Mouse (Mus musculus): Measurements from ENCODE around the gene E2f7. TPM values are rescaled to one million over a fixed set of nuclear protein-coding genes. Genes with fewer than 3 reads are reported as not detected.

E2f7 gene
- polyA plus RNA-seq (2012; rRNA removed), result 0.22 and 0.44 TPM in 2 replicates

DNA sequence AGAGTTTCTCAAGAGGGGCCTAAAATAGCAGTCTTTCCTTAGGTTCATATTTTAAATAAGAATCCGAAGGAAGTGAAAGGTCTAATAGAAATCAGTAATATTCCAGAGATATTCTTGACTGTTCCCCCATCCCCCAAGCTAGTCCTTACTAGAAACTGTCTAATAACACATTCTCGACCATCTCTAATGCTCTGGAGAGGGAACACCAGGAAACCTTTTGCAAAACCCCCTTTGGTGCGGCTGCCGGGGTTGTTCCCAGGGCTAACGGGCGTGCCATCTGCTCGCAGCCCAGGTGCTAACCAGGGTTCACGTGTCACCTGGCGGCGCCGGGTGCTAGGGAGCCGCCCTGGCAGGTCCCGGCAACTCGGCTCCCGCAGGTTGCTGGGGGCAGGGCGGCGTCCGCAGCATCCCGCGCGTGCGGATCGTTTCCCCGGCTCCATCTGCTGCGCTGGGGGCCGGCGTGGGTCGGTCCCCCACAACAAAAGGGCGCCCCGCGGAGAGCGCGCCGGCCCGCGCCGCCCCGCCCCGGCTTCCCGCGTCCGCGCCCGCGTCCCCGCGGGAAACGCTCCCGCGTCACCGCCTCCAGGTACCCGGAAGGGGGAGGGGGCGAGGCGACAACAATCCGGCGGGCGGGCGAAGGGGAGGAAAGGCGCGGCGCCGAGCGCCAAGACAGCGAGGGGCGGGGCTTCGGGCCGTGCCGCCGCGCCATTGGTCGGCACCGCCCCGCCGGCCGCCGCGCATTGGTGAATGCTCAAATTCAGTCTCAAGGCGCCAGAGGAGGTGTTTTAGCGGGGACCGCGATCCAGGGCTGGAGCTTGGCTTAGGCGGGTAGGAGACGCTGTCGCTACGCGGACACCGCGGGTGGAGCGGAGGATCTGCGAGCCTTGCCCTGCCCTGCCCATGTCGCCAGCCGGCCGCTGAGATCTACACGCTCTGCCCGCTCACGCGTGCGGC, at the start of gene E2f7:
Gene E2f7, plus strand, starts transcription at position 754 of the 954 bp plus-strand sequence.
- DNase-seq (ENCODE audit: extremely low spot score in 1 of 2, low spot score in 1 of 2), result peak; percentile 60 to 88

DNA sequence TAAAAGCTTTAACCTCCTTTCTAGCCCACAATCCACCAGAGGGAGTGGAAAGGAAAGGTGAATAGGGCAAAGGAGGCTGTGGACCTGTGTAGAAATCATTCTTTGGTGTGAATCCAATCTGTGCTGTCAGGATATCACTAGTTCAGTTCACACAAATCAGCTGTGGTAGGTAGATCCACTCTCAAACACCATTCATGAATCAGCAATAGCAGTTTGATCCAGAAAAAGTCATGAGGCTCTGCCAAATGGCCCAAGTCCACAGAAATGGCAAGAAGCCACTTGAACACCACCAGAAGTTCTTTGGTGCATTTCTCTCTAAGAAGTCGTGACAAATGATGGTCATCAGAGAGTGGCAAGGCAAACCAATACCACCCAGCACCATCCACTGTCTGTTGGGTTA, 44.0 kb upstream of the E2f7 start:
- DNase-seq (ENCODE audit: extremely low spot score in 1 of 2, low spot score in 1 of 2), result no peak

- DNase-seq (ENCODE audit: extremely low spot score in 1 of 2, low spot score in 1 of 2), result no peak
Observed at GRCm38 (mm10) chr10:110705672-110706071, 39.6 kb upstream of the E2f7 start.

DNA sequence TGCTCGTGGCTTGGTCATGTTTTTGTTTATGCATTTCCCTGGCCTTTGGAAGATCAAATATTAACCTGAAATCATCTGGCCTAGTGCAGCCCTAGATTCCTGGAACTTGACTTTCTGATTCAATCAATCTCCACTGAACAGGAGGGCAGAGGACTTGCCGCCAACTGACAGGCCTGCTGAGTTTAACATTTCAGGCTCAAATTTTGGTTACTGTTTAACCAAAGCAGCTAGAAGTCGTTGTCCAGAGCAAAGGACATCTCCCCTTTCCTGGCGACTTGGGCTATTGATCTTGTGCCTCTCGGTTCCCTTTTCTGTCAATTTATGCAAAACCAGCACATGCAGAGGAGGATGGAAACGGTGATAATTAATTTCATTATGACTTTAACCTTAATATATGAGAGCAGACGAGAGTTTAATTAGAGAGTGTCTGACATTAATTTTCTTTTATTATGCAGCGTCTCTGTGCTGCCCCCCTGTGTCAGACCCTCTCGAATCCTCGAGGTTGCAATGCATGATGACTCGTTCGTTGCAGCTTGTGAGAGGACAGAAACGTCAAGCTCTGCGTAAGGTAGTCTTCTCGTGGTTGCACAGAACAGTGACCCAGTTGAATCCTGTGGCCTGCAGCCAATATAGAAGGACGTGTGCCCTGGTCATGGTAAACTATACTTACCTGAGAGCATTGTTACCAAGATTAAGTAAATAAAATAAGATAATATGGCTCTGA, 37.7 kb upstream of the E2f7 start:
- DNase-seq (ENCODE audit: extremely low spot score in 1 of 2, low spot score in 1 of 2), result peak in 1 of 2 experiments; percentile 9

- no peak for DNase-seq (ENCODE audit: extremely low spot score in 1 of 2, low spot score in 1 of 2)
Observed at GRCm38 (mm10) chr10:110716887-110717286, 28.4 kb upstream of the E2f7 start.

- no peak for DNase-seq (ENCODE audit: extremely low spot score in 1 of 2, low spot score in 1 of 2)
Observed at GRCm38 (mm10) chr10:110726431-110726830, 18.8 kb upstream of the E2f7 start.

DNA sequence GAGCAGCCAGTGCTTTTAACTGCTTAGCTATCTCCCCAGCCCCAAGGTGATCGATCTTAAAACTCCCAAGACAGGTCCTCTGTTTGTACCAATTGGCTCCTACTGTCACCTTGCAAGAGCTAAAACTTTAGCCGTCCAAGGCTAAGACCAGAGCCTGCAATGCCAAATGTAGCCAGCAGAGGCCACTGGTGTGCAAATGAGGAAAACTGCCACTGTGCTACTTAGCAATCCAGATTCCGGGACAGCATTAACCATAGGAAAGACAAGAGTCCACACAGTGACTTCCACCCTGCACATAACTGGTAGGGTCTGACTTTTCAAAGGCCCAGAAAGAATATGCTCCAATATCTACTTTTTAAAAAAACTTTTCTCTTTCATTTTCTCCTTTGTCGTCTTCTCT, 17.4 kb upstream of the E2f7 start:
- DNase-seq (ENCODE audit: extremely low spot score in 1 of 2, low spot score in 1 of 2), result peak in 1 of 2 experiments; percentile 31

GRCm38 (mm10) chr10:110733343-110733742, 11.9 kb upstream of the E2f7 start:
- DNase-seq (ENCODE audit: extremely low spot score in 1 of 2, low spot score in 1 of 2), result peak; percentile 49 to 92

DNA sequence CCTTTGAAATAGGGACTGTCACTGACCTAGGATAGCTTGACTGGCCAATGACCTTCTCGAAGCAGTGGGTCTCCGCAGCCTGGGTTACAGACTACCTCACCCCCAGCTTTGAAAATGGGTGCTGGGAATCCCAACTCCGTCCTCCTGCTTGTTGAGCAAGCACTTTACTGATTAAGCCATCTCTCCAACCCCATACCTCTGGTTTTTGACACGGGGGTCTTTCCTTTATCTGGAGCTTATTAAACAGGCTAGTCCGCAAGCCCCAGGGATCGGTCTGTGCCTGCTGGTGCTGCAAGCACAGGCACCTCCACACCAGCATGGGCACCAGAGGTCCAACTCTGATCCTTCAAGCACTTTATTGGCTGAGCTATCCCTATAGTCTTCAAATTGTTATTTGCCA, 1.5 kb upstream of the E2f7 start:
- no peak for DNase-seq (ENCODE audit: extremely low spot score in 1 of 2, low spot score in 1 of 2)

- no peak for DNase-seq (ENCODE audit: extremely low spot score in 1 of 2, low spot score in 1 of 2)
Observed at GRCm38 (mm10) chr10:110744120-110744519, 1.1 kb upstream of the E2f7 start.

GRCm38 (mm10) chr10:110745640-110746032, 397 bp downstream of the E2f7 start:
- DNase-seq (ENCODE audit: extremely low spot score in 1 of 2, low spot score in 1 of 2), result no peak

GRCm38 (mm10) chr10:110749081-110749480, 3.8 kb downstream of the E2f7 start:
- no peak for DNase-seq (ENCODE audit: extremely low spot score in 1 of 2, low spot score in 1 of 2)

DNA sequence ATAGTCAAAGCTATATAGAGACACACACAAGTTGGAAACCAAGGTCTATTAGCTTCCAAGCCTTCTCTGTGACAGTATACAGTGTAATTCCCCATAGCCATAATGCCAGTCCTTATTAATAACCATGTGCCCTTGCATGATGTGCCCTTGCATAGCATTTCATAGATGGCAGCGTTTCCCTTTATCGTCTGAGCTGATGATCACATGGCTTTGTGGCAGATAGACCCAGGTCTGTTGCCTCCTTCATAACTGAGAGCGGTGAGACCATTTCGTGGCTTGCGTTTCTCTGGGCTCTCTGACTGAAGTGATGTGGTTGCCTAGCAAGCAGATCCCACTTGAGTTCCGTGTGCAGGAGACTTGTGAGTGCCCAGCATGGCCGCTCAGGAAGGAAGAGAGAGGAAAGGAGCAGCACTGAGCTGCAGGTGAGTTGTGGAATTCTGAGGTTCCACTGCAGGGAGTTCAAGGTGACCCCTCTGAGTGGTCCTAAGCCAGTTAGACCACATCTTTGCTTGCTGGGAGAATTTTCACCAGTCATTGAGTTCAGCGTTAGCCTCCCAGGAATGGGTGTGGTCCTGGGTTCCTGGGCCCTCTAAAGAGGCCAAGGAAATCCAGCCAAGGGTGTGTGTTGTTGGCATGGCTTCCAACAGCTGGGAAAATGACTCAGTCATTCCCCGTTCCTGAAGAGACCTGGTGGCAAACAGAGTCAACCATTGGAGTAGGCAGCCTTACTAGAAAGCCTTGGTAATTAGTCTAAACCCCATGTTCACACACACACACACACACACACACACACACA, 4.5 kb downstream of the E2f7 start:
- no peak for DNase-seq (ENCODE audit: extremely low spot score in 1 of 2, low spot score in 1 of 2)

GRCm38 (mm10) chr10:110752849-110753248, 7.6 kb downstream of the E2f7 start:
- DNase-seq (ENCODE audit: extremely low spot score in 1 of 2, low spot score in 1 of 2), result no peak

DNA sequence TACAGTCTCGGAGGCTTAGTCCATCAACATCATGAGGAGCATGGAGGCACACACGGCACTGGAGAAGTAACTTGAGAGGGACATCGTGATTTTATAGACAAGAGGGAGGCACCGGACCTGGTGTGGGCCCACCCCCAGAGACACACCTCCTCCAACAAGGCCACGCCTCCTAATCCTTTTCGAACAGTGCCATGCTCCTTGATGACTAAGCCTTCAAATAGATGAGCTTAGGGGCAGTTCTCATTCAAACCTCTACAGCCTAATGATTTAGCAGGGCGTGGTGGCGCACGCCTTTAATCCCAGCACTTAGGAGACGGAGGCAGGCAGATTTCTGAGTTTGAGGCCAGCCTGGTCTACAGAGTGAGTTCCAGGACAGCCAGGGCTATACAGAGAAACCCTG, 10.3 kb downstream of the E2f7 start:
- DNase-seq (ENCODE audit: extremely low spot score in 1 of 2, low spot score in 1 of 2), result no peak

- DNase-seq (ENCODE audit: extremely low spot score in 1 of 2, low spot score in 1 of 2), result no peak
Observed at GRCm38 (mm10) chr10:110756271-110756793, 11.1 kb downstream of the E2f7 start.

DNA sequence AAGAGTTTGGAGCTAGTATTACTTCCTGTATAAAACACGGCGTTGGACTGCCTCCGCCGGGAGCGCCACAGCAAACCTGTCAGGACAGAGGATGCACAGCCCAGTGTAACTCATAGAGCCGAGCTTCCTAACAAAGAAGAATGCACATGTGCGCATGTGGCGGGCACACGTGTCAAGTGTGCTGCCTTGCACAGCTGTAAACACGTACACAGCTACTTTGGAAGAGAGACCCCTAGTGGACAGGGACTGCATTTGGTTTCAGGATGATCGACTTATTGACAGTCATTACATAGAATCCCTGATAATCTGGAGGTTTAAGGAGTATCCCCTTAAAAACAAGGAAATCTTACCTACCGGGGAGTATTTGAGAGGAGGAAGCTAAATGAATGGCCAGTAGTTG, 15.3 kb downstream of the E2f7 start:
- DNase-seq (ENCODE audit: extremely low spot score in 1 of 2, low spot score in 1 of 2), result peak in 1 of 2 experiments; percentile 49

- DNase-seq (ENCODE audit: extremely low spot score in 1 of 2, low spot score in 1 of 2), result no peak
Observed at GRCm38 (mm10) chr10:110762134-110762884, 17.1 kb downstream of the E2f7 start.

- DNase-seq (ENCODE audit: extremely low spot score in 1 of 2, low spot score in 1 of 2), result no peak
Observed at GRCm38 (mm10) chr10:110763416-110763815, 18.2 kb downstream of the E2f7 start.

- peak in 1 of 2 experiments; percentile 45 for DNase-seq (ENCODE audit: extremely low spot score in 1 of 2, low spot score in 1 of 2)
Observed at GRCm38 (mm10) chr10:110769538-110769937, 24.3 kb downstream of the E2f7 start.
